ENCODE assay signal across 21 mouse cellular contexts in genomic region chr14:78432471-78432870, GRCm38 (mm10).
A peak's percentile ranks its signal among the peaks of the same experiment; 100 is the strongest.
DNase-seq lines count a peak whose midpoint lies in the region; ATAC-seq and TF ChIP-seq lines count a peak whose summit lies in the region.
"Had no signal": no experiment of that assay in that cellular context is flagged by ENCODE, and none has a peak within 500 bp of the region (broad histone marks: within the 10 kb centered on the region; RNA-seq: fewer than 3 reads in every experiment).

No protein-coding gene starts in this region.

- no peak overlapping the region for H3K9ac ChIP-seq in midbrain, embryonic 15.5 days
- no peak overlapping the region for H3K9ac ChIP-seq in midbrain, embryonic 14.5 days (replicated peaks; ENCODE audit: low read length)
- H3K9ac ChIP-seq: embryonic facial prominence, embryonic 13.5 days; forebrain, embryonic 12.5 days; heart, embryonic 13.5 days had no signal

- H3ac ChIP-seq in myocyte (ENCODE audit: control insufficient read depth, insufficient read length), result no peak overlapping the region

- ATAC-seq in midbrain, embryonic 15.5 days (replicated peaks), result no peak
- no peak for ATAC-seq in midbrain, embryonic 14.5 days (ENCODE audit: low FRiP score, low TSS enrichment)

- H3K4me2 ChIP-seq in midbrain, embryonic 15.5 days, result no peak overlapping the region
- H3K4me2 ChIP-seq in midbrain, embryonic 14.5 days (ENCODE audit: low read length), result no peak overlapping the region
- peak overlapping the region; percentile 2 for H3K4me2 ChIP-seq in myocyte (ENCODE audit: low read depth)
- H3K4me2 ChIP-seq: embryonic facial prominence, embryonic 13.5 days; forebrain, embryonic 12.5 days; heart, embryonic 13.5 days had no signal

- H3K27ac ChIP-seq in midbrain, embryonic 15.5 days, result peak overlapping the region; percentile 29; the same call in 1 of the 2 replicates
- no peak overlapping the region for H3K27ac ChIP-seq in midbrain, embryonic 14.5 days (replicated peaks; ENCODE audit: low read depth, low read length)
- H3K27ac ChIP-seq: embryonic facial prominence, embryonic 13.5 days; forebrain, embryonic 12.5 days; heart, embryonic 13.5 days; kidney, postnatal 0 days; macrophage had no signal

- no peaks in the 10 kb centered on the region for H3K36me3 ChIP-seq in midbrain, embryonic 15.5 days (replicated peaks)
- no peaks in the 10 kb centered on the region for H3K36me3 ChIP-seq in midbrain, embryonic 14.5 days (ENCODE audit: control insufficient read depth, insufficient read depth, low read length)
- H3K36me3 ChIP-seq in myocyte (ENCODE audit: control insufficient read depth, insufficient read depth), result no peaks in the 10 kb centered on the region
- H3K36me3 ChIP-seq: embryonic facial prominence, embryonic 13.5 days; forebrain, embryonic 12.5 days; heart, embryonic 13.5 days had no signal

- DNase-seq in cerebellum, postnatal 14 days, result peak; percentile 21 to 35
- DNase-seq in cerebellum, postnatal 36 days, result no peak
- DNase-seq in midbrain, embryonic 14.5 days, result no peak
- peak; percentile 30 for DNase-seq in thymus, postnatal 4 days
- no peak for DNase-seq in right cerebral cortex, postnatal 14 days
- DNase-seq: adrenal gland, postnatal 25 days; cerebellum, adult 9-11 months; embryo, embryonic 11 days; gastrocnemius, postnatal 10 days; heart, adult 18-20 months; heart, postnatal 14 days; kidney, adult 18-20 months; right cerebral cortex, postnatal 4 days had no signal

- H3K27me3 ChIP-seq in midbrain, embryonic 15.5 days (replicated peaks), result no peaks in the 10 kb centered on the region
- no peaks in the 10 kb centered on the region for H3K27me3 ChIP-seq in midbrain, embryonic 14.5 days (ENCODE audit: control insufficient read depth, insufficient read depth, low read length)
- H3K27me3 ChIP-seq in myocyte (ENCODE audit: control insufficient read depth, insufficient read depth, insufficient read length), result no peaks in the 10 kb centered on the region
- H3K27me3 ChIP-seq: embryonic facial prominence, embryonic 13.5 days; forebrain, embryonic 12.5 days; heart, embryonic 13.5 days had no signal

- H3K4me1 ChIP-seq in midbrain, embryonic 15.5 days, result peaks cover 3% of the 10 kb centered on the region; the same call in 1 of the 2 replicates
- H3K4me1 ChIP-seq in midbrain, embryonic 14.5 days (ENCODE audit: control insufficient read depth, insufficient read depth, low read length), result no peaks in the 10 kb centered on the region
- H3K4me1 ChIP-seq: forebrain, embryonic 12.5 days had no signal

- TF ChIP-seq POLR2A in myocyte (IDR thresholded peaks at IDR 0.05; ENCODE audit: insufficient read length, low read depth), result no peak

- no peaks in the 10 kb centered on the region for H3K9me3 ChIP-seq in midbrain, embryonic 15.5 days
- no peaks in the 10 kb centered on the region for H3K9me3 ChIP-seq in midbrain, embryonic 14.5 days (ENCODE audit: control insufficient read depth, low read length)
- H3K9me3 ChIP-seq: embryonic facial prominence, embryonic 13.5 days had no signal

- 49% methylated on average over 4 of the region's 4 CpGs for WGBS in midbrain, embryonic 15.5 days
- WGBS in midbrain, embryonic 14.5 days, result 54% methylated on average over 4 of the region's 4 CpGs

- no peaks in the 10 kb centered on the region for H3K79me2 ChIP-seq in myocyte (ENCODE audit: control insufficient read depth, insufficient read depth)

- H3K4me3 ChIP-seq in midbrain, embryonic 15.5 days, result no peak overlapping the region
- H3K4me3 ChIP-seq in midbrain, embryonic 14.5 days (replicated peaks; ENCODE audit: low read depth, low read length), result no peak overlapping the region
- no peak overlapping the region for H3K4me3 ChIP-seq in myocyte
- H3K4me3 ChIP-seq: embryonic facial prominence, embryonic 13.5 days; erythroblast, embryonic 14.5 days; forebrain, embryonic 12.5 days; heart, embryonic 13.5 days had no signal

TF ChIP-seq in myocyte, 11 proteins besides CTCF, POLR2A, EP300 and RAD21:
- TF ChIP-seq MYOG (IDR thresholded peaks at IDR 0.05; ENCODE audit: control insufficient read depth in 1 of 3, insufficient read depth in 1 of 3, insufficient read length in 2 of 3, low read depth in 2 of 3) (no peak), TCF3 (IDR thresholded peaks at IDR 0.05; ENCODE audit: insufficient read length, low read depth) (no peak), CEBPB (IDR thresholded peaks at IDR 0.05; ENCODE audit: insufficient read depth, poor library complexity, severe bottlenecking) (no peak), MAX (IDR thresholded peaks at IDR 0.05; ENCODE audit: low read depth) (no peak), SRF (IDR thresholded peaks at IDR 0.05; ENCODE audit: control insufficient read depth, insufficient read length, low read depth) (no peak), POLR2AphosphoS2 (IDR thresholded peaks at IDR 0.05; ENCODE audit: insufficient read length, low read depth) (no peak), E2F4 (IDR thresholded peaks at IDR 0.05; ENCODE audit: insufficient read depth) (no peak)

Comparison
In these comparisons a context has a peak if more than half of its experiments do, and no peak if none do; other contexts are left out.
1. DNase-seq: peak in cerebellum, postnatal 14 days (2 of 2) and thymus, postnatal 4 days (single experiment); none in cerebellum, postnatal 36 days (0 of 2), midbrain, embryonic 14.5 days (single experiment) and right cerebral cortex, postnatal 14 days (single experiment).